Mouse (Mus musculus): ENCODE measurements around the gene Vmac.
A peak's percentile ranks its signal among the peaks of the same experiment; 100 is the strongest.

Gene Vmac

GRCm38 (mm10) chr17:56740118-56740787 is 22.4 kb upstream of the Vmac start:
- no peak for DNase-seq (ENCODE audit: low spot score in 2 of 2)

- no peak for DNase-seq (ENCODE audit: low spot score in 2 of 2)
These were observed 20.4 kb upstream of the Vmac start for GRCm38 (mm10) chr17:56738221-56738620.

GRCm38 (mm10) chr17:56736534-56736933 is 18.7 kb upstream of the Vmac start:
- DNase-seq (ENCODE audit: low spot score in 2 of 2) = no peak

- no peak for DNase-seq (ENCODE audit: low spot score in 2 of 2)
These were observed 11.8 kb upstream of the Vmac start for GRCm38 (mm10) chr17:56729656-56730055.

GRCm38 (mm10) chr17:56729151-56729550 is 11.3 kb upstream of the Vmac start:
- DNase-seq (ENCODE audit: low spot score in 2 of 2) = no peak

- no peak for DNase-seq (ENCODE audit: low spot score in 2 of 2)
These were observed 10.3 kb upstream of the Vmac start for GRCm38 (mm10) chr17:56728117-56728516.

- DNase-seq (ENCODE audit: low spot score in 2 of 2) = no peak
These were observed 9.8 kb upstream of the Vmac start for GRCm38 (mm10) chr17:56727659-56728058.

- DNase-seq (ENCODE audit: low spot score in 2 of 2) = no peak
These were observed 9.3 kb upstream of the Vmac start for GRCm38 (mm10) chr17:56727029-56727649.

GRCm38 (mm10) chr17:56723419-56724161 is 5.8 kb upstream of the Vmac start:
- DNase-seq (ENCODE audit: low spot score in 2 of 2) = no peak

GRCm38 (mm10) chr17:56722441-56722840 is 4.6 kb upstream of the Vmac start:
- DNase-seq (ENCODE audit: low spot score in 2 of 2) = no peak

GRCm38 (mm10) chr17:56716655-56717362 is 1.0 kb downstream of the Vmac start:
- peak; percentile 95 to 99 for DNase-seq (ENCODE audit: low spot score in 2 of 2)

- no peak for DNase-seq (ENCODE audit: low spot score in 2 of 2)
These were observed 1.7 kb downstream of the Vmac start for GRCm38 (mm10) chr17:56715914-56716654.

GRCm38 (mm10) chr17:56715360-56715759 is 2.5 kb downstream of the Vmac start:
- DNase-seq (ENCODE audit: low spot score in 2 of 2) = no peak

GRCm38 (mm10) chr17:56709708-56710107 is 8.1 kb downstream of the Vmac start:
- no peak for DNase-seq (ENCODE audit: low spot score in 2 of 2)

GRCm38 (mm10) chr17:56708692-56709091 is 9.1 kb downstream of the Vmac start:
- DNase-seq (ENCODE audit: low spot score in 2 of 2) = no peak

GRCm38 (mm10) chr17:56706515-56706914 is 11.3 kb downstream of the Vmac start:
- no peak for DNase-seq (ENCODE audit: low spot score in 2 of 2)

- no peak for DNase-seq (ENCODE audit: low spot score in 2 of 2)
These were observed 14.8 kb downstream of the Vmac start for GRCm38 (mm10) chr17:56703038-56703437.

- no peak for DNase-seq (ENCODE audit: low spot score in 2 of 2)
These were observed 17.4 kb downstream of the Vmac start for GRCm38 (mm10) chr17:56700451-56700850.

- DNase-seq (ENCODE audit: low spot score in 2 of 2) = peak; percentile 64 to 72
These were observed 23.9 kb downstream of the Vmac start for GRCm38 (mm10) chr17:56693851-56694310.

GRCm38 (mm10) chr17:56693395-56693794 is 24.4 kb downstream of the Vmac start:
- peak in 1 of 2 experiments; percentile 28 for DNase-seq (ENCODE audit: low spot score in 2 of 2)

GRCm38 (mm10) chr17:56688689-56689088 is 29.1 kb downstream of the Vmac start:
- no peak for DNase-seq (ENCODE audit: low spot score in 2 of 2)
